Mouse (Mus musculus) embryonic facial prominence, embryonic 12.5 days (tissue): ENCODE measurements around the gene Rnf224. TPM values are rescaled to one million over a fixed set of nuclear protein-coding genes. Genes with fewer than 3 reads are reported as not detected.

Experiments
- ATAC-seq: fragments of 200-750 bp; cut with Nextera tagmentation; 2 replicates; pipeline ENCODE4 v1.8.0; 2017; ENCODE audit not compliant: insufficient number of reproducible peaks, insufficient read depth, low FRiP score, low TSS enrichment
- H3K27ac ChIP-seq: fragments of 300-500 bp; sonication (generic); 2 replicates; pipeline ENCODE4 v1.5.1; 2016; ENCODE audit warnings: mild to moderate bottlenecking
- H3K27me3 ChIP-seq: fragments of 300-500 bp; sonication (generic); 2 replicates; pipeline ENCODE4 v1.6.1; 2016; ENCODE audit warnings: mild to moderate bottlenecking, moderate library complexity
- H3K36me3 ChIP-seq: fragments of 300-500 bp; sonication (generic); 2 replicates; pipeline ENCODE4 v1.6.1; 2016; ENCODE audit warnings: mild to moderate bottlenecking
- H3K4me1 ChIP-seq: fragments of 300-500 bp; sonication (generic); 2 replicates; pipeline ENCODE4 v1.6.1; 2016
- H3K4me2 ChIP-seq: fragments of 300-500 bp; sonication (generic); replicated peaks from 2 replicates; pipeline ENCODE4 v1.6.1; 2016; ENCODE audit warnings: mild to moderate bottlenecking, moderate library complexity
- H3K4me3 ChIP-seq: fragments of 300-500 bp; sonication (generic); 2 replicates; pipeline ENCODE4 v1.5.1; 2016; ENCODE audit warnings: mild to moderate bottlenecking
- H3K9ac ChIP-seq: fragments of 300-500 bp; sonication (generic); 2 replicates; pipeline ENCODE4 v1.6.1; 2016; ENCODE audit warnings: mild to moderate bottlenecking, moderate library complexity
- H3K9me3 ChIP-seq: fragments of 300-500 bp; sonication (generic); 2 replicates; pipeline ENCODE4 v1.6.1; 2016; ENCODE audit warnings: mild to moderate bottlenecking, moderate library complexity
- WGBS: fragments of 180-500 bp; shearing (Covaris S2); methylation state at CpG from one replicate; pipeline ENCODE4 v1.1.7; 2016; 5-methylcytosine and 5-hydroxymethylcytosine counted together
- polyA plus RNA-seq: library from polyadenylated mRNA; unstranded; fragments of >200 nt; fragmentation: Nextera tagmentation; extraction: Ambion mirVana; gene quantifications from 2 replicates; pipeline ENCODE4 v1.2.1, GENCODE M21; 2016

The Rnf224 gene
- polyA plus RNA-seq, 1 experiment from 2014 or later = not detected

DNA sequence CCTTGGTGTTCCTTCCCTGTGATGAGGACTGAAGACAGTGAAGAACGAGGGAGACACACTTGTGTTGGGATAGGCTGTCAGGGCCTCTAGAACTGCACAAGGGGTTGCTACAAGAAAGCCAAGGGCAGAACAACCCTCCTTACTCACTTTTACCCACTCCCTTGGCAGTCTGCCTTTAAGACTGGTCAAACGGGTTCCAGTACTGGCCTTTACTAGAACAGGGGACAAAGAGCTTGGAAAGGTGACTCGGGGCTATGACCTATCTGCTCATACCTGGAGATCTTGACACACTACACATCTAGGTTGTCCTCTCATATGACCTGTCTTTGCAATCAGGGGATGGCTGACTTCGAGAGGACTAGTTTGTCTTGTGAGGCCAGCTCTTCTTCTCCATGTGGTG, 935 bp upstream of the Rnf224 start:
- no peak overlapping the region for H3K9ac ChIP-seq
- no peak overlapping the region for H3K4me3 ChIP-seq
- no peak overlapping the region for H3K27ac ChIP-seq
- WGBS = 68% methylated on average over 4 of the region's 4 CpGs
- peaks cover 18% of the 10 kb centered on the region for H3K4me1 ChIP-seq
- H3K9me3 ChIP-seq = no peaks in the 10 kb centered on the region
- peaks cover 33% of the 10 kb centered on the region for H3K27me3 ChIP-seq
- H3K4me2 ChIP-seq = no peak overlapping the region
- ATAC-seq = no peak
- H3K36me3 ChIP-seq = no peaks in the 10 kb centered on the region

GRCm38 (mm10) chr2:25234551-25235220, 1.9 kb downstream of the Rnf224 start:
- H3K27ac ChIP-seq = no peak overlapping the region
- no peak overlapping the region for H3K4me2 ChIP-seq
- no peaks in the 10 kb centered on the region for H3K9me3 ChIP-seq
- 69% methylated on average over 5 of the region's 5 CpGs for WGBS
- no peak overlapping the region for H3K9ac ChIP-seq
- no peak overlapping the region for H3K4me3 ChIP-seq
- no peaks in the 10 kb centered on the region for H3K4me1 ChIP-seq
- peaks cover 28% of the 10 kb centered on the region; the same call in 1 of the 2 replicates for H3K27me3 ChIP-seq
- no peaks in the 10 kb centered on the region for H3K36me3 ChIP-seq
- ATAC-seq = no peak

DNA sequence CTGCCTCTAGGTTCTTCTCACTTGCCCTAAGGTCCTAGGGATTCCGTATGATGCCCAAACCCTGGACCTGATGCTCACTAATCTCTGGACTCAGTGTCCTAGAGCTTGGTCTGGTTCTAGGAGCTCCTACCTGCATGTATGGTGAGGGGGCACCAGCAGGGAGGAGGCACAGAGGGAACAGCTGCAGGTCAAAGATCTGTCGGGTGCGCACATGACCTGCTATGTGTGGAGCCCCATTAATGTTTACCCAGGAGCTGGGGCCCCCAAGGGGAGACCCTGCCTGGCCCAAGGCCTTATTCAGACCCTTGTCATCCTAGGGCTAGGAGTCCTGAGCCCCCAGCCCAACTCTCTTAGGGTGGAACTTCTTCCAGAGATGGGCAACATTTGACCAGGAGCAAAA, 2.5 kb downstream of the Rnf224 start, which contains the start of gene Slc34a3:
Slc34a3 (minus strand) TSS at position 315 of the 400 bp plus-strand sequence.
- H3K4me1 ChIP-seq = no peaks in the 10 kb centered on the region
- ATAC-seq = no peak
- H3K9me3 ChIP-seq = no peaks in the 10 kb centered on the region
- H3K36me3 ChIP-seq = no peaks in the 10 kb centered on the region
- no peak within 1 kb of the TSS for H3K9ac ChIP-seq
- peaks cover 28% of the 10 kb centered on the region; the same call in 1 of the 2 replicates for H3K27me3 ChIP-seq
- no peak within 1 kb of the TSS for H3K4me3 ChIP-seq
- H3K27ac ChIP-seq = no peak within 1 kb of the TSS
- 80% methylated on average over 3 of the region's 3 CpGs for WGBS
- no peak within 1 kb of the TSS for H3K4me2 ChIP-seq

DNA sequence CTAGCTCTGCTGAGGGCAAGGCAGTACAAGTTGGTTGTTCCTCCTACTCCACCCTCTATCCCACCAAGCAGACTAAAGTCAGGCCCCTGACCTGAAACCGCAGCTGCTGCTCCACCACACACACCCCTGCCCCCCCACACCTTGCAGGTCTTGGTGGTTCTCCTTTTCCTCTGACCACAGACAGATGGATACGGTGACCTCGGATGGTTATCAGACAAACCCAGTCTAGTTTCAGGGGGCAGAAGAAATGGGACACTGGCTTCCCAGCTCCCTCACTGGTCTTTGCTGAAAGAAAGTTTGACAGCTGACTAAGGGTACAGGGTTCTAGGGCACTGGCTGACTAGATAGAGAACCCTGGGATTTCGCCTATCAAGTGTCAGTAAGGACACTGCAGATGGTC, 3.2 kb downstream of the Rnf224 start:
- 73% methylated on average over 4 of the region's 4 CpGs for WGBS
- H3K4me2 ChIP-seq = no peak overlapping the region

GRCm38 (mm10) chr2:25231038-25231437, 5.5 kb downstream of the Rnf224 start:
- no peaks in the 10 kb centered on the region for H3K4me1 ChIP-seq
- peaks cover 21% of the 10 kb centered on the region; the same call in 1 of the 2 replicates for H3K27me3 ChIP-seq
- H3K36me3 ChIP-seq = no peaks in the 10 kb centered on the region
- no peak overlapping the region for H3K4me3 ChIP-seq
- H3K27ac ChIP-seq = no peak overlapping the region
- no peaks in the 10 kb centered on the region for H3K9me3 ChIP-seq
- no peak overlapping the region for H3K9ac ChIP-seq
- WGBS = 44% methylated on average over 12 of the region's 12 CpGs
- no peak for ATAC-seq
- no peak overlapping the region for H3K4me2 ChIP-seq

More for the DNA sequence above, 3.2 kb downstream of the Rnf224 start:
- Histone ChIP-seq H3K27me3 (peaks cover 28% of the 10 kb centered on the region; the same call in 1 of the 2 replicates), H3K36me3 (no peaks in the 10 kb centered on the region), H3K4me3 (no peak overlapping the region), H3K27ac (no peak overlapping the region), H3K9ac (no peak overlapping the region), H3K9me3 (no peaks in the 10 kb centered on the region), H3K4me1 (no peaks in the 10 kb centered on the region)
- no peak for ATAC-seq

DNA sequence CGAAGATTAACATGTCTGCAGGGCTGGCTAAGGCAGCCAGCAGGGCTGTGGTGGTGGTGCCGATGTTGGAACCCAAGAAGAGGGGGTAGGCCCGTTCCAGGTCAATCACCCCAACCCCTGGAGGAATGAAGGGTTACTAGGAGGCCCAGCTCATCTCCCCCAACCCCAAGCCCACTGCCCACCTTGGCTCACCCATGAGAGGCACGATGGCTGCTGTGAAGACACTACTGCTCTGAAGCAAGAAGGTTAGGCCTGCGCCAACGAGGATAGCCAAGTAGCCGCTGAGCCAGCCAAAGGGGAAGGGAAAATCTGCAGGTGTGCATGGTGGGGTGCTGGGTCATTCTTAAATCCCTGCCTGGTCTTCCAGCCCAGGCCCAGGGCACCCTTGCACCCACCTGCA, 6.0 kb downstream of the Rnf224 start:
- no peak for ATAC-seq
- 0 out of 2 replicates have a peak, but pooled peaks cover 2% of the 10 kb centered on the region for H3K4me1 ChIP-seq
- no peaks in the 10 kb centered on the region for H3K36me3 ChIP-seq
- H3K27me3 ChIP-seq = peaks cover 17% of the 10 kb centered on the region; the same call in 1 of the 2 replicates
- H3K27ac ChIP-seq = no peak overlapping the region
- H3K4me2 ChIP-seq = no peak overlapping the region
- no peak overlapping the region for H3K4me3 ChIP-seq
- WGBS = 89% methylated on average over 7 of the region's 7 CpGs
- no peak overlapping the region for H3K9ac ChIP-seq
- H3K9me3 ChIP-seq = no peaks in the 10 kb centered on the region

DNA sequence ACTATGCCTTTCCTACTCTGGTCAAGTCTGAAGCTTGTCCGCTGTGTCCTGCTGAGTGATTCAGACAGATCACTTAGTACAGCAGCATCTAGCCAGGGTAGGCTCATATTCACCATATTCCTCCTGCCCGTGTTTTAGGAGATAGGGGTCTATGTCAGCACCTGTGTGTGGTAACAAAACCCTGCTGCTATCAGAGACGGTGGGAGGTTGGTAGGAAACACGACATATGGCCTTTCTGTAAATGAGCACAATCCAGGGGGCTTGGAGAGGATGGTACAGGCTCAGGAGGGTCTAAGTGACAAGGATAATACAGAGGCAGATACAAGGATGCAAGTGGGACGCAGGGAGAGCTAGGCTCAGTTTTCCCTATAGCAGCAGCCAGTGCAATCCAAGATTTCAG, 7.0 kb downstream of the Rnf224 start:
- no peaks in the 10 kb centered on the region for H3K9me3 ChIP-seq
- H3K4me2 ChIP-seq = no peak overlapping the region
- no peak overlapping the region for H3K4me3 ChIP-seq
- WGBS = 76% methylated on average over 5 of the region's 5 CpGs
- H3K27me3 ChIP-seq = peaks cover 13% of the 10 kb centered on the region; the same call in 1 of the 2 replicates
- H3K27ac ChIP-seq = no peak overlapping the region
- H3K9ac ChIP-seq = no peak overlapping the region
- H3K36me3 ChIP-seq = no peaks in the 10 kb centered on the region
- ATAC-seq = no peak
- H3K4me1 ChIP-seq = 0 out of 2 replicates have a peak, but pooled peaks cover 4% of the 10 kb centered on the region

GRCm38 (mm10) chr2:25228995-25229530, 7.5 kb downstream of the Rnf224 start:
- Histone ChIP-seq H3K4me1 (0 out of 2 replicates have a peak, but pooled peaks cover 4% of the 10 kb centered on the region), H3K9me3 (no peaks in the 10 kb centered on the region), H3K27me3 (peaks cover 13% of the 10 kb centered on the region; the same call in 1 of the 2 replicates), H3K4me2 (no peak overlapping the region; the same call in 1 of the 2 replicates), H3K4me3 (no peak overlapping the region), H3K9ac (no peak overlapping the region), H3K27ac (no peak overlapping the region), H3K36me3 (no peaks in the 10 kb centered on the region)
- WGBS = 69% methylated on average over 6 of the region's 6 CpGs
- no peak for ATAC-seq

DNA sequence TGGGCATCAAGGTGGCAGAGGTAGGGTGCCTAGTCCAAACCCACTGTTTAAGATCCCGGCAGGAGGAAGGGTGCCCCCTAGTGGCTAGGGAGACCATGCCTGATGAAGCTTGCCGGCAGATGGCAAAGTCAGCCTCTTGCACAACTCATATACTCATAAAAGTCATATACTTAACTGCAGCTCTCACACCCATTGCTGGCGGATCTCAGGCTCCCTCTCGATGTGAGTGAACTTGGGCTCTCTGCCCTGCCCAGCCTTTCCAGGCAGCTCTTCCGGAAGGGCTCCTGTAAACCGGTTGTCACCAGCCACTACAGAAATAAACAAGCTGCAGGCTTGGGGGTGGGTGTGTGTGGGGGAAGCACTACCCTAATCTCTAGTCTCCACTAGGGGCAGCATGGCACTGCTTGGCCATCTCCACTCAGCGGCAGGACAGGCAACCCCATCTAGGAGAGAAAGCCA, 8.1 kb downstream of the Rnf224 start:
- no peaks in the 10 kb centered on the region for H3K36me3 ChIP-seq
- peak overlapping the region; percentile 30 for H3K4me2 ChIP-seq
- ATAC-seq = no peak
- under 1% methylated on average over 7 of the region's 7 CpGs for WGBS
- peak overlapping the region; percentile 2; the same call in 1 of the 2 replicates for H3K4me3 ChIP-seq
- H3K27ac ChIP-seq = no peak overlapping the region
- H3K27me3 ChIP-seq = peaks cover 13% of the 10 kb centered on the region; the same call in 1 of the 2 replicates
- H3K9ac ChIP-seq = no peak overlapping the region
- H3K4me1 ChIP-seq = peaks cover 7% of the 10 kb centered on the region
- no peaks in the 10 kb centered on the region for H3K9me3 ChIP-seq

DNA sequence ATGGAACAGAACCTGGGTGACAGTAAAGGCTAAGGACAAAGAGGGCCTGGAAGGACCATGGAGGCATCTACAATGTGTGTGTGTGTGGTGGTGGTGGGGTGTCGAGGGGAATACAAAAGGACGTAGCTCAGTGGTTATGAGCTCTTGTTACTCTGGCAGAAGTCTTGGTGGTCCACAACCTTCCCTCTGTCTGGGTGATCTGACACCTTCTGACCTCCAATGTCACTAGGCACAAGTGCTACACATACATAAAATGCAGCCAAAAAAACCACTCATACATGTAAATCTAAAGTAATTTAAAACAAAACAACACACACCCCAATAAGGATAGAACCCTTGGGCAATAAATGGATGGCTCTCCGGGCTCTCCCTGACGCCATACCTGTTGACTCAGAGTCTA, 9.2 kb downstream of the Rnf224 start:
- Histone ChIP-seq H3K27ac (no peak overlapping the region), H3K9me3 (no peaks in the 10 kb centered on the region), H3K4me2 (no peak overlapping the region), H3K36me3 (no peaks in the 10 kb centered on the region), H3K9ac (no peak overlapping the region), H3K4me1 (peaks cover 11% of the 10 kb centered on the region), H3K4me3 (no peak overlapping the region), H3K27me3 (peaks cover 12% of the 10 kb centered on the region; the same call in 1 of the 2 replicates)
- WGBS = 91% methylated on average over 4 of the region's 4 CpGs
- ATAC-seq = no peak

- ATAC-seq = no peak
- no peak overlapping the region for H3K27ac ChIP-seq
These were observed 9.7 kb downstream of the Rnf224 start for GRCm38 (mm10) chr2:25226864-25227263.

More at GRCm38 (mm10) chr2:25226864-25227263, 9.7 kb downstream of the Rnf224 start:
- Histone ChIP-seq H3K36me3 (peaks cover 2% of the 10 kb centered on the region; the same call in 1 of the 2 replicates), H3K4me1 (peaks cover 11% of the 10 kb centered on the region), H3K27me3 (peaks cover 8% of the 10 kb centered on the region; the same call in 1 of the 2 replicates), H3K4me2 (no peak overlapping the region), H3K4me3 (no peak overlapping the region), H3K9me3 (no peaks in the 10 kb centered on the region), H3K9ac (no peak overlapping the region)
- WGBS = 74% methylated on average over 5 of the region's 5 CpGs
